Mouse (Mus musculus): ENCODE measurements around the gene Get4.

GRCm38 (mm10) chr5:139277287-139277686, 25.2 kb downstream of the Get4 start:
- no peak for TF ChIP-seq GABPA (IDR thresholded peaks at IDR 0.05; ENCODE audit: insufficient replicate concordance, low read depth, low read length)
- TF ChIP-seq CTCF (conservative IDR thresholded peaks at IDR 0.05 in 1 of 2, IDR thresholded peaks at IDR 0.05 in 1 of 2; ENCODE audit: low read depth in 2 of 2, low read length in 2 of 2) = no peak
